Mouse (Mus musculus) midbrain, embryonic 13.5 days (tissue): Measurements from ENCODE around the gene Svop. TPM values are rescaled to one million over a fixed set of nuclear protein-coding genes. Genes with fewer than 3 reads are reported as not detected.

Experiments
- ATAC-seq: fragments of 200-750 bp; cut with Nextera tagmentation; 2 replicates; pipeline ENCODE4 v1.8.0; 2017; ENCODE audit warnings: mild to moderate bottlenecking, moderate TSS enrichment, moderate library complexity
- H3K27ac ChIP-seq: fragments of 300-500 bp; sonication (generic); 2 replicates; pipeline ENCODE4 v1.5.1; 2015; ENCODE audit warnings: inconsistent platforms, mild to moderate bottlenecking, moderate library complexity
- H3K27me3 ChIP-seq: fragments of 300-500 bp; sonication (generic); 2 replicates; pipeline ENCODE4 v1.6.1; 2015; ENCODE audit warnings: mild to moderate bottlenecking, inconsistent platforms
- H3K36me3 ChIP-seq: fragments of 300-500 bp; sonication (generic); 2 replicates; pipeline ENCODE4 v1.6.1; 2015; ENCODE audit warnings: mild to moderate bottlenecking, inconsistent platforms
- H3K4me1 ChIP-seq: fragments of 300-500 bp; sonication (generic); replicated peaks from 2 replicates; pipeline ENCODE4 v1.6.1; 2015; ENCODE audit warnings: inconsistent platforms
- H3K4me2 ChIP-seq: fragments of 300-500 bp; sonication (generic); replicated peaks from 2 replicates; pipeline ENCODE4 v1.6.1; 2015; ENCODE audit warnings: moderate library complexity, mild to moderate bottlenecking, inconsistent platforms
- H3K4me3 ChIP-seq: fragments of 300-500 bp; sonication (generic); replicated peaks from 2 replicates; pipeline ENCODE4 v1.5.1; 2015; ENCODE audit warnings: mild to moderate bottlenecking, inconsistent platforms
- H3K9ac ChIP-seq: fragments of 300-500 bp; sonication (generic); replicated peaks from 2 replicates; pipeline ENCODE4 v1.6.1; 2015; ENCODE audit warnings: mild to moderate bottlenecking, inconsistent platforms
- H3K9me3 ChIP-seq: fragments of 300-500 bp; sonication (generic); 2 replicates; pipeline ENCODE4 v1.6.1; 2016; ENCODE audit warnings: mild to moderate bottlenecking, inconsistent platforms
- WGBS: fragments of 180-500 bp; shearing (Covaris S2); methylation state at CpG from one replicate; pipeline ENCODE4 v1.1.7; 2015; 5-methylcytosine and 5-hydroxymethylcytosine counted together
- polyA plus RNA-seq: library from polyadenylated mRNA; unstranded; fragments of >200 nt; fragmentation: Nextera tagmentation; extraction: Ambion mirVana; gene quantifications from 2 replicates; pipeline ENCODE4 v1.2.1, GENCODE M21; 2015

Svop gene
- polyA plus RNA-seq, 1 experiment from 2014 or later = 82.7 TPM

- Histone ChIP-seq H3K4me1 (no peaks in the 10 kb centered on the region), H3K9ac (no peak overlapping the region), H3K36me3 (peaks cover 41% of the 10 kb centered on the region), H3K27me3 (no peaks in the 10 kb centered on the region), H3K4me3 (no peak overlapping the region), H3K27ac (no peak overlapping the region), H3K4me2 (no peak overlapping the region), H3K9me3 (no peaks in the 10 kb centered on the region)
- 57% methylated on average over 4 of the region's 4 CpGs for WGBS
- no peak for ATAC-seq
Measured at GRCm38 (mm10) chr5:114063958-114064357, 27.4 kb downstream of the Svop start.

- H3K27ac ChIP-seq = no peak overlapping the region
- WGBS = 71% methylated on average over 7 of the region's 7 CpGs
- no peak overlapping the region for H3K4me2 ChIP-seq
- H3K36me3 ChIP-seq = peaks cover 58% of the 10 kb centered on the region
- no peaks in the 10 kb centered on the region for H3K4me1 ChIP-seq
- H3K9me3 ChIP-seq = no peaks in the 10 kb centered on the region
- H3K4me3 ChIP-seq = no peak overlapping the region
- ATAC-seq = no peak
- no peak overlapping the region for H3K9ac ChIP-seq
- no peaks in the 10 kb centered on the region for H3K27me3 ChIP-seq
Measured at GRCm38 (mm10) chr5:114061675-114062074, 29.7 kb downstream of the Svop start.

- H3K9ac ChIP-seq = no peak overlapping the region
- no peak overlapping the region for H3K27ac ChIP-seq
- H3K4me1 ChIP-seq = 0 out of 2 replicates have a peak, but pooled peaks cover under 1% of the 10 kb centered on the region
- no peak overlapping the region for H3K4me2 ChIP-seq
- H3K9me3 ChIP-seq = no peaks in the 10 kb centered on the region
- no peak overlapping the region for H3K4me3 ChIP-seq
- H3K36me3 ChIP-seq = peaks cover 72% of the 10 kb centered on the region
- H3K27me3 ChIP-seq = no peaks in the 10 kb centered on the region
- no peak for ATAC-seq
- 83% methylated on average over 9 of the region's 9 CpGs for WGBS
Measured at GRCm38 (mm10) chr5:114057129-114057731, 34.1 kb downstream of the Svop start.

- WGBS = 31% methylated on average over 9 of the region's 9 CpGs
- Histone ChIP-seq H3K4me3 (no peak overlapping the region), H3K4me1 (peaks cover 11% of the 10 kb centered on the region; the same call in 1 of the 2 replicates), H3K27ac (no peak overlapping the region), H3K36me3 (peaks cover 61% of the 10 kb centered on the region), H3K4me2 (peak overlapping the region; percentile 3; the same call in 1 of the 2 replicates), H3K9ac (no peak overlapping the region), H3K9me3 (no peaks in the 10 kb centered on the region), H3K27me3 (no peaks in the 10 kb centered on the region)
- peak; percentile 43 for ATAC-seq
Measured at GRCm38 (mm10) chr5:114052246-114052761, 39.1 kb downstream of the Svop start.

- ATAC-seq = no peak
- peaks cover 11% of the 10 kb centered on the region; the same call in 1 of the 2 replicates for H3K4me1 ChIP-seq
- H3K9ac ChIP-seq = 0 out of 2 replicates have a peak overlapping the region, but pooled peaks have one; percentile 7
- H3K36me3 ChIP-seq = peaks cover 46% of the 10 kb centered on the region
- H3K4me3 ChIP-seq = no peak overlapping the region
- H3K9me3 ChIP-seq = no peaks in the 10 kb centered on the region
- H3K27ac ChIP-seq = no peak overlapping the region
- no peaks in the 10 kb centered on the region for H3K27me3 ChIP-seq
- WGBS = 56% methylated on average over 12 of the region's 12 CpGs
- H3K4me2 ChIP-seq = no peak overlapping the region
Measured at GRCm38 (mm10) chr5:114048731-114049308, 42.5 kb downstream of the Svop start.

GRCm38 (mm10) chr5:114047182-114047581 lies 44.2 kb downstream of the Svop start:
- Histone ChIP-seq H3K9me3 (no peaks in the 10 kb centered on the region), H3K4me3 (no peak overlapping the region), H3K27ac (no peak overlapping the region), H3K36me3 (peaks cover 50% of the 10 kb centered on the region), H3K4me2 (no peak overlapping the region), H3K27me3 (no peaks in the 10 kb centered on the region), H3K4me1 (peaks cover 10% of the 10 kb centered on the region; the same call in 1 of the 2 replicates), H3K9ac (no peak overlapping the region)
- WGBS = 78% methylated on average over 5 of the region's 5 CpGs
- ATAC-seq = no peak

- ATAC-seq = no peak
- H3K27me3 ChIP-seq = 0 out of 2 replicates have a peak, but pooled peaks cover under 1% of the 10 kb centered on the region
- 56% methylated on average over 3 of the region's 3 CpGs for WGBS
- no peak overlapping the region for H3K9ac ChIP-seq
- peaks cover 54% of the 10 kb centered on the region for H3K36me3 ChIP-seq
- H3K4me1 ChIP-seq = peaks cover 11% of the 10 kb centered on the region; the same call in 1 of the 2 replicates
- no peak overlapping the region for H3K4me3 ChIP-seq
- H3K4me2 ChIP-seq = no peak overlapping the region
- no peaks in the 10 kb centered on the region for H3K9me3 ChIP-seq
- no peak overlapping the region for H3K27ac ChIP-seq
Measured at GRCm38 (mm10) chr5:114046604-114047003, 44.8 kb downstream of the Svop start.

- ATAC-seq = no peak
- 78% methylated on average over 3 of the region's 3 CpGs for WGBS
- Histone ChIP-seq H3K4me1 (peaks cover 12% of the 10 kb centered on the region; the same call in 1 of the 2 replicates), H3K27ac (no peak overlapping the region), H3K36me3 (peaks cover 53% of the 10 kb centered on the region), H3K4me2 (no peak overlapping the region), H3K9ac (no peak overlapping the region; the same call in 1 of the 2 replicates), H3K9me3 (no peaks in the 10 kb centered on the region), H3K27me3 (0 out of 2 replicates have a peak, but pooled peaks cover 4% of the 10 kb centered on the region), H3K4me3 (no peak overlapping the region)
Measured at GRCm38 (mm10) chr5:114046151-114046550, 45.2 kb downstream of the Svop start.

- Histone ChIP-seq H3K36me3 (peaks cover 44% of the 10 kb centered on the region), H3K4me3 (no peak overlapping the region), H3K9ac (no peak overlapping the region), H3K4me1 (peaks cover 12% of the 10 kb centered on the region; the same call in 1 of the 2 replicates), H3K27me3 (0 out of 2 replicates have a peak, but pooled peaks cover 6% of the 10 kb centered on the region), H3K27ac (no peak overlapping the region), H3K9me3 (no peaks in the 10 kb centered on the region), H3K4me2 (no peak overlapping the region)
- no peak for ATAC-seq
- WGBS = 75% methylated on average over 1 of the region's 1 CpGs
Measured at GRCm38 (mm10) chr5:114045134-114045533, 46.2 kb downstream of the Svop start.

- 86% methylated on average over 4 of the region's 4 CpGs for WGBS
Measured at GRCm38 (mm10) chr5:114043800-114044199, 47.6 kb downstream of the Svop start.

GRCm38 (mm10) chr5:114041327-114041930 lies 49.9 kb downstream of the Svop start:
- Histone ChIP-seq H3K27me3 (0 out of 2 replicates have a peak, but pooled peaks cover 6% of the 10 kb centered on the region), H3K4me3 (no peak overlapping the region), H3K36me3 (peaks cover 51% of the 10 kb centered on the region), H3K4me2 (no peak overlapping the region), H3K9ac (no peak overlapping the region), H3K27ac (no peak overlapping the region), H3K9me3 (no peaks in the 10 kb centered on the region), H3K4me1 (0 out of 2 replicates have a peak, but pooled peaks cover 5% of the 10 kb centered on the region)
- ATAC-seq = no peak
- WGBS = 24% methylated on average over 15 of the region's 15 CpGs

More at GRCm38 (mm10) chr5:114043800-114044199, 47.6 kb downstream of the Svop start:
- H3K27ac ChIP-seq = no peak overlapping the region
- H3K4me1 ChIP-seq = peaks cover 7% of the 10 kb centered on the region; the same call in 1 of the 2 replicates
- no peak overlapping the region for H3K4me3 ChIP-seq
- 0 out of 2 replicates have a peak, but pooled peaks cover 6% of the 10 kb centered on the region for H3K27me3 ChIP-seq
- no peak overlapping the region for H3K4me2 ChIP-seq
- H3K36me3 ChIP-seq = peaks cover 39% of the 10 kb centered on the region
- H3K9ac ChIP-seq = no peak overlapping the region
- no peaks in the 10 kb centered on the region for H3K9me3 ChIP-seq
- ATAC-seq = no peak

- Histone ChIP-seq H3K9me3 (no peaks in the 10 kb centered on the region), H3K36me3 (peaks cover 51% of the 10 kb centered on the region), H3K9ac (no peak overlapping the region), H3K4me2 (no peak overlapping the region), H3K27ac (no peak overlapping the region), H3K27me3 (0 out of 2 replicates have a peak, but pooled peaks cover 6% of the 10 kb centered on the region), H3K4me3 (no peak overlapping the region), H3K4me1 (0 out of 2 replicates have a peak, but pooled peaks cover 5% of the 10 kb centered on the region)
- no peak for ATAC-seq
- WGBS = 64% methylated on average over 1 of the region's 1 CpGs
Measured at GRCm38 (mm10) chr5:114040911-114041310, 50.5 kb downstream of the Svop start.
